Mouse (Mus musculus) ovary, postnatal 10 days (tissue): ENCODE measurements around the gene Fbxw25.
"Not testable (repeated sequence)": the region's sequence is repeated elsewhere in the genome, so short reads cannot be mapped to it uniquely, and the experiment has no call there.

Experiments
- DNase-seq: peaks from one replicate; pipeline ENCODE4 v3.0.0; 2022; ENCODE audit warnings: low spot score

Fbxw25 gene

DNA sequence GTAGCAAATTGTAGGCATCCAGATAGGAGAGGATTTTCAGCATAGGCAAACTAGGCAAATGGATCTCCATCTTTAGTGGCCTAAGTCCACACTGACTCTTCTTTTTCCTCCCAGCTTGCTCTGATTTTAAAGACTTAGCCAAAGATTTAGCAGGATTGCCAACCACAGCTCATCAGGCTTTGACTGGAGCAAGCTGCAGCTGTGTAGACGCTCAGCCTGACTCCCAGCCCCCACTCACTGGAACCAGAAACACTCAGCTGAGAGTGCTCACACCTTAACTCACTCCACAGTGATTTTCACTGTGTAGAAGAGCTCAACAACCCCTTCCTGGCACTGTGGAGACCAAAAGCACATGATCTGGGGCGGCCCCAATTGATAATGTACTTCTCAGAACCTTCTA lies at the start of gene Fbxw25:
Gene Fbxw25, minus strand, starts transcription at position 101 of the 400 bp plus-strand sequence.
- not testable (repeated sequence) for DNase-seq

DNA sequence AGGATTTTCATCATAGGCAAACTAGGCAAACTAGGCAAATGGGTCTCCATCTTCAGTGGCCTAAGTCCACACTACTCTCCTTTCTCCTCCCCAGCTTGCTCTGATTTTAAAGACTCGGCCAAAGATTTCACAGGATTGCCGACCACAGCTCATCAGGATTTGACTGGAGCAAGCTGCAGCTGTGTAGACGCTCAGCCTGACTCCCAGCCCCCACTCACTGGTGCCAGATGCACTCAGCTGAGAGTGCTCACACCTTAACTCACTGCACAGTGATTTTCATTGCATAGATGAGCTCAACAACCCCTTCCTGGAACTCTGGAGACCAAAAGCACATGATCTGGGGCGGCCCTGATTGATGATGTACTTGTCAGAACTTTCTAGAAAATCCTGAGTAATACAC lies 38.1 kb upstream of the Fbxw25 start, which contains the start of gene Fbxw18:
Gene Fbxw18, minus strand, starts transcription at position 101 of the 400 bp plus-strand sequence.
- not testable (repeated sequence) for DNase-seq

DNA sequence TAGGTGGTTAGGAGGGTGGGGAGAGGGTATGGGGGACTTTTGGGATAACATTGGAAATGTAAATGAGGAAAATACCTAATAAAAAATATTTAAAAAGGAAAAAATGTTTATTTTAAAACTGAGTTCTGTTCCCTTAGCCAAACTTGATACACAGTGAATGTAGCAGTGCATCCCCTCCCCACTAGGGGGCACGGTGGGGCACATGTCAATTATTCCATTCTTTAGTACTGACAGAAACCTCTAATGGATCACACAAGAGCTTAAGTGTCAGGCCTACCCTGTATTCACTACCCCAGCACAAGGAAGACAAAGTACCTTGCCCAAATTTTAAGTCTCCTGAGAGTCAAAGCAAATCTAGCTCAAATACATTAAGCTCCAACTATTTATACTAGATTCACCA lies 20.8 kb upstream of the Fbxw25 start:
- DNase-seq = peak; percentile 13

DNA sequence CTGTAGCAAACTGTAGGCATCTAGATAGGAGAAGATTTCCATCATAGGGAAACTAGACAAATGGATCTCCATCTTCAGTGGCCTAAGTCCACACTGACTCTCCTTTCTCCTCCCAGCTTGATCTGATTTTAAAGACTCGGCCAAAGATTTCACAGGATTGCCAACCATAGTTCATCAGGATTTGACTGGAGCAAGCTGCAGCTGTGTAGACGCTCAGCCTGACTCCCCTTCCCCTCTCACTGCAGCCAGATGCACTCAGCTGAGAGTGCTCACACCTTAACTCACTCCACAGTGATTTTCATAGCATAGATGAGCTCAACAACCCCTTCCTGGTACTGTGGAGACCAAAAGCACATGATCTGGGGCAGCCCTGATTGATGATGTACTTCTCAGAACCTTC lies 38.5 kb downstream of the Fbxw25 start, which contains the start of gene Fbxw24:
Gene Fbxw24, minus strand, starts transcription at position 101 of the 400 bp plus-strand sequence.
- DNase-seq = not testable (repeated sequence)

DNA sequence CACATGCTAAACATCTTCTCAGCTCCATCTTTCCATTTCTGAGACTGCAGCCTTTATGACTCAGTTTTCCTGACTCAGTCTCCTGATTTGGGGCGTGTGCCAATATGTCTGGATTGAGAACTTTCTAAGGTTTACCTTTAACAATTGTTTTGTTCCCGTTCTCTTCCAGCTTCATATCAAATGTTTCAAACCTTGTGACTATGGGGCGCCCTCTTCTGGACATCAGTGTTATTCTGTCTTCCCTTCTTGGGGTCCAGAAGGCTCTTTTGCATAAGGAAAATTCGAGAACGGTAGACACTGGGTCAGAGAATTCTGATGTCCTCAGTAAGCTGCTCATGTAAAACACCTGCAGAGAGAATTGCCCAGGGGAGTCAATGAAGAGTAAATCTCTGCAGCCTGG lies 57.6 kb downstream of the Fbxw25 start:
- DNase-seq = not testable (repeated sequence)

DNA sequence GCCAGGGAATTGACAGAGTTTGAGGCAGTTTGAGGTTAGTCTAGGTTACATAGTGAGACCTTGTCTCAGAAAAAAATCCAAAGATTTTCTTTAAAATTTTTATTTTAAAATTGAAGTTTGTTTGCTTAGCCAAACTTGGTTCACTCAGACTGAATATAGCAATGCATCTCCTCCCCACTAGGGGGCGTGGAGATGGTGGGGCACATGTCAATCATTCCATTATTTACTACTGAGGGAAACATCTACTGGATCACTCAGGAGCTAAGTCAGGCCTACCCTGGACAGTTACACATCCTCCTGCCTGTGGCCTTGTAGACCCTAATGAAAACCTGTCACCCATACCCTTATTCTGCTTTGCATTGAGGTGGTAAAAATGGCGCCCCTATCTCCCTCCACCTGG lies 62.3 kb downstream of the Fbxw25 start:
- DNase-seq = not testable (repeated sequence)

DNA sequence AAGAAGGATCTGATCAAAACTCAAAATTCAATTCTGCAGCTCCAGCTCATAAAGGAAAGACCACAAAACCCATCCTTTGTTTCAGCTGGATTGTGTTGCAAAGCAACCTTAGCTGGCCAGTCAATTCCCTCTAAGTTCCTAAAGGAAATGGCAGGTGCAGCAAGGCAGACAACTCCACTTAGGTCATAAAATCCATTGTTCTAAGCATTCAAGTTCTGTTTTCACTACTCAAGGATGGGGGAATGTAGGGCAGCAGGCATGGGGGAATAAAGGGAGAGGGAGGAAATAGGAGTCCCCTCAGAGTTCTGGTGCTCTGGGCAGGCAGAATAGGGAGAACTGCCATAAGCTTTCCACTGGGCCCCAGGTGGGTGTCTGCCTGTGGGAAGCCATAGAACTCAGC lies 67.2 kb downstream of the Fbxw25 start:
- no peak for DNase-seq
